Mouse (Mus musculus): Measurements from ENCODE around the gene Commd1.

Gene Commd1

DNA sequence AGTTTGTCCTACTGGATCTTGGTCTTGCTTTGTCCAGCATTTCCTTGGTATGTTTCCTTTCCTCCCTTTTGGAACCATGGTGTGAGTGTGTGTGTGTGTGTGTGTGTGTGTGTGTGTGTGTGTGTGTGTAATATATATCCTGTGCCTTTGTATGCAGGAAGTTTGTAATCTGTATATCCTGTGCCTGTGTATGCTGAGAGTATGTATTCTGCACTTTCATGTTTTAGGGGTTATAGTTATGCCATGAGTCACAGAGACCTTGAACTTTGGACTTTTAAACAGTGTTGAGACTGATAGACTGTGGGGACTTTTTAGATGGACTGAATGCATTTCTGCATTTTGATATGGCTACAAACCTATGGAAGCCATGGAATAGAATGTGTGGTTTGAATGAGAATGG lies 99.3 kb downstream of the Commd1 start:
- no peak for DNase-seq

DNA sequence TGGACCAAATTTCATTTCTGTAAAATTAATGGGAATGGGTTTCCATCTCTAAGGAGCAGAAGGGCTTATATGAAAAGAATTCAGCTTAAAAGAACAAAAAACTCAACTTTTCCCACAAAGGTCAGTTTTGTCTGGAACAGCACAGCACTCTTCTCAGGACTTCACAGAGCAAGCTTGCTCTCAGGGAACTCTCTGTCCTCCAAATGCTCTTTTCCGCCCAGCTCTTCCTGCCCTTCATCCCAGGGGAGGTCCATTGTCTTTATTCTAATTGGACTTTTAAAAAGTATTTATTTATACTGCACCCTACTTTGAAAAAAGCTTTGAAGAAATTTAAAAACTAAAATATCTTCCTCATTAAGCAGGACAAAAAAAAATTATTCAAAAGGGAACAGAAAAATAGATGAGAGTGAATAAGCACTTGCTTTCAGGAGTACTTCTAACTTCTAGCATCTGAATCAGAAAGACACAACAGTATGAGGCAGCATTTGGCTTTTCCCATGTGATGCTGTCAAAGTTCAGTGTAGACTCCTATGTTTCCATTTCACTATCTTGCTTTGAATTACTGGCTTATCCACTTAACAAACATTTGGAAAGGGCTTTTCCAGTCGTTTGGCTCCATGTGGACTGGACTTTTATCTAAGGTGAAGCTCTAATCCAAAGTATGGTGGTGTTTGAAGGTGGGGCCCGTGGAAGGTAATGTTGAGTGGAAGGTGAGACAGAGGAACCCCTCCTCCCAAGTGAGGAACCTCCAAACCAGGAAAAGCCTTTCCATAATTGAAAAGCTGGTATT lies 101.6 kb downstream of the Commd1 start:
- DNase-seq = no peak

DNA sequence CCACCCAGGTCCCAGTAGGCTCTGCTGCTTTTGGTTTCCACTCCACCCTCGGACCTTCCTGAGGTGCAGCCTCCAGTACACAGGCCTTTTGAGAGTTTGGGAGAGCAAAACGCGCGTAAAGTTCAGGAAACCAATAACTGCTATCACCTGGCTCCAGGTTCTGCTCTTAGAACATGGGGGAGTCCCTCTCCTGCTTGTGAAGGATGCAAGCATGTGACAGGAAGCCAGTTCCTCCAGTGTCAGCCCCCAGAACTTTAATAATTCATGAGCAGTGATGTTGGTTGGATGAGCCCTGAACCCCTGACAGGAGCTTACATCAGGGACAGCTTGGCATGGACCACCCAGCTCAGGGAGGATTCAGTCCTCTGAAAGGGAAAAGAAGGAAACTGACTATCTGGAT lies 102.5 kb downstream of the Commd1 start:
- DNase-seq = no peak

GRCm38 (mm10) chr11:22876680-22877330 lies 105.4 kb downstream of the Commd1 start:
- no peak for DNase-seq

GRCm38 (mm10) chr11:22875279-22875678 lies 106.9 kb downstream of the Commd1 start:
- DNase-seq = no peak

DNA sequence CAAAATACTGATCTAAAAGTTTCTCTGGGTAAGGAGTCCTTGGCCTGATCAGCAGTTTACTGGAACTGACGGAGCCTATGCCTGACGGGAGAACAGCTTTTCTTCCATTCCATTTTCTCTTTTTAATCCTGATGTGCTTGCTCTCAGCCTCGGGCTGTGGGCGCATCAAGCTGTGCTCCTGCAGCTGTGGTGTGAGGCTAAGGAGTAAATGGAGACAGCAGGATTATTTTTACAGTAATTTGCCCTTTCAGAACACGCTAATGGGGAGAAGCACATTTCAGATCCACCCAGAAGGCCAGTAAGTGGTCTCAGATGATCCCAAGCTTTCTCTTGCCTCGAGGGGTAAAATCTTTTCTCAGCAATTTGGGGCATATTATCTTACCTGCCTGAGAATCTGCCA lies 107.4 kb downstream of the Commd1 start:
- no peak for DNase-seq

- DNase-seq = peak; percentile 15
Observed at GRCm38 (mm10) chr11:22873383-22873782, 108.8 kb downstream of the Commd1 start.

DNA sequence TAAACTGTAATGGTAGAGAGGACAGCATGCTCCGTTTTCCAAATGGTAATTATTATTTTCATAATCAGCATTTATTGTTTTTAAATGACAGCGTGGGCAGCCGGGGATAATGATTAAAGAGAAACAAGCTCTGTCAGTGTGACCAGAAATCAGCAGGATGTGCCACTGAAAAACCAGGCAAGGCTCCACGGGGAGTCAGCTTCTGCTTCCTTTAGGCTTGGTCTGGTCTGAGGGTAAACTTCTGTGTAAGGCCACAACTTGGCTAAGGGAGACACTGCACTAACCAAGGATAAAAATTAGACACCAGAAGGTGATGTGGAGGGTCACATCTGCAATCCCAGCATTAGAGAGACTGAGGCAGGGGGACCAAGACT lies 109.9 kb downstream of the Commd1 start:
- DNase-seq = no peak

DNA sequence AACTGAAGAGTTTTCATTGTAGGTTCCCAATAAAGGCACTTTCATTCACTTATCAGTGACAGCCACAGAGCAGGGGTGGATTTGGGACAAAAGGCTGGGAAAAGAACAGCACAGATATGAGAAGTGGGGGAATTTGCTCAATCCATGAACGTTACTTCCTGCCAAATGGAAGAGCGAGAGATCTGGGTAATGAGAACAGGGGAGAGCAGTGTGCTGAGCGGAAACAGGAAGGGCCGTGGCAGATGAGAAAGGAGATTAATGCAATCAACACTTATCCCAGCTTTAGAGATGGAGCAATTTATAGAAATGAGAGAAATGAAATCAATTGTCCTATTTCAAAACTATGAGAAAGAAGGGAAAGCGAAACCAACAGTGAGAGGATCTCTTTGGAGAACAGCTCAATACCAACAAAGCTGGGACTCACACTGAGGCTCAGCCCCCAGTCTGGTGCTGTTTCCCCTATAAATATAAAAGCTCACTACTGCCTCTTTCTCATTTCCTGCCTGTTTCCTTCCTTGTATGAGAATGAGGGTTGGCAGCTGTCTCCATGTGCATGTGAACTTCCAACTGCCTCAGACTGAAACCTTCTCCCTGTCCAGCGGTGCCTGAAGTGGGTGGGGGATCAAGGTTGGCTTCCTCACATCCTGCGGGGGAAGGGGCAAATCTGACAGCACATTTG lies 110.4 kb downstream of the Commd1 start:
- no peak for DNase-seq

- DNase-seq = no peak
Observed at GRCm38 (mm10) chr11:22868582-22868981, 113.6 kb downstream of the Commd1 start.

- no peak for DNase-seq
Observed at GRCm38 (mm10) chr11:22867691-22868090, 114.5 kb downstream of the Commd1 start.

- DNase-seq = no peak
Observed at GRCm38 (mm10) chr11:22865635-22866246, 116.4 kb downstream of the Commd1 start.

DNA sequence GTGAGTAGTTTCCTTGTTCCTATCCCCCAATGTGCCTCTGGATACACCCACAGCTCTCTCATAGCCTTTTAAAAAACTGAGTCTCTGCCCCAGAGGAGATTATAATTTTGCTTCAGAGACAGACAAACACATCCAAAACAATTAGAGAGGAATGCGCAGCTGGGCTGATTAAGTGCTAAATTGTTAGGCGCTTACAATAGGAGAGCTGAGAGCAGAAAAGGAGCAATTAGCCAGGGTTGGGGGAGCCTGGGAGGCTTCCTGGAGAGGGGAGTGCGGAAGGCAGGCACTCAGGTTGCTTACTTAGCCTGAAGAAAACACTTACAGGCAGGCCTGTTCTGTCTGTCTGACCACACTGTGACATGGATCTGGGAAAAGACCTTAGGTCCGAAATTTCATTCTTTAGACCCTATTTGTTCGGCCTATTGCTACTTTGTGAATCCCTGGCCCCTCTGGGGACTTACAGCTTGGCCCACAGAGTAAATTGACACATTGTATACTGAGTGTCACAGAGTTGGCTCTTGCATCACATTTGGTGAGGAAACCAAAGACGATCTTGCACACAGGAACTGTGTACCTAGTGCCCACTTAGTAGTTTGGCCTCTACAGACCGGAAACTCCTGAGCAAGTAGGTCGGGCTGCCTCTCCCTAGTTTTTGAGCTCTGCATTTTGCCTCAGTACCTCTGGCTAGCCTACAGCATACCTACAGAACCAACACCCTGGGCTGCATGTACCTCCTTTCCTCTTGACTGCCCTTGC lies 117.7 kb downstream of the Commd1 start:
- no peak for DNase-seq

GRCm38 (mm10) chr11:22863581-22863980 lies 118.6 kb downstream of the Commd1 start:
- DNase-seq = no peak

DNA sequence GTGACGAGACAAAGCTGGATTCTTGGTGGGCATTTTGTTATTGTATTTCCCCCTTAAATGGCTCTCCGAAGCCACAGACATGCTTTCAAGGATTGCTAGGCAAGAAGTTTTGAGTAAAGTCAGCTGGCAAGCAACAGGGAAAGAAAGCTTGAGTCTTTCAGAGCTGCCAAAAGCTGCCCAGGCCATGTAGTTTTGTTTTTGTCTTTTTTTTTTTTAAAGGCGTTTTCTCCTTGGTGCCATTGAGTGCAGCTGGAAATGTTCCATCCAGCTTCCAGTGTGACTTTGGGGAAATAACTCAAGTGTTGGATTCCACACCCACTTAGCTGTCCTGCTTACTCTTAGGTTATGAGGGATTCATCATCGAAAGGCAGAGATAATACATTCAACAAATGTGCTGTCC lies 120.9 kb downstream of the Commd1 start:
- DNase-seq = no peak

DNA sequence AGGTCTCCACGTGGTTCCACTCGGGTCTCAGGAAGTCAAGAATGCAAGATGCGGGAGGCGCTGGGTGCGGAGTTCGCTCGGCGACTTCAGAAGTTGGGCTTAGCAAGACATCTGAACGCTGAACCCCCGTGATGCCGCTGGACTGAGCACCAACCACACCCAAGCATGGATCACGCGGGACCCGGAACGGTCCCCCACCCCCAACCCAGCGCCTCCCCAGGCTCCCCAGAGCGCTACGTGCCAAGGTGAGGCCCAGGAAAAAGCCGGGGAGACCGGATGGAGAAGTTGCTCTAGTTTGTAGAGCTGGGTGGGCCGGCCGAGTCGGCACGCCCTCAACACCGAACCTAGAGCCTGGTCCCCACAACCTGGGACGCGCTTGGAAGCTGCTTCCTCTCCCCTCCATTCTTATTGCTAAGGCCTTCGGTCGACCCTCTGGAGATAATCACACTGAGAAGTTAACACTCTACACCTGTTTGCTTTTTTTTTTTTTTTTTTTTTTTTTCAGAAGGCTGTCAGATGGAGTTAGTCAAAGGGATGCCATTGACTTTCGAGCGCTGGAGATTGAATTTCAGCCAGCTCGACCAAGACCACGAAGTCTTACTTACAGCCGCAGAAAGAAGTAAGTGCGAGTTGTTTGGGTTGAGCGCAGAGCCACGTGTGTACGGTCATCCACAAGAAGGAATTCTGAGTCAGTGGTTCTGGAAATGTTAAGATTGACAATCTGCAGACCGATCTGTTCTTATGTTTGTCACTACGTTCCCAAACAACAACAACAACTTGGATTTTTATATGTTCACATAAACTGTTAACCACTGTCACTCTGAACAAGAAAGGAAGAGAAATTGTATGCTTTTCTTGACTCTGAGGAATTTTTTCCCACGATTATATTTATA lies 121.6 kb downstream of the Commd1 start, which contains the start of gene B3gnt2:
Gene B3gnt2, minus strand, starts transcription at position 627 of the 893 bp plus-strand sequence.
- no peak for DNase-seq

GRCm38 (mm10) chr11:22859633-22860334 lies 122.4 kb downstream of the Commd1 start:
- peak; percentile 17 for DNase-seq

DNA sequence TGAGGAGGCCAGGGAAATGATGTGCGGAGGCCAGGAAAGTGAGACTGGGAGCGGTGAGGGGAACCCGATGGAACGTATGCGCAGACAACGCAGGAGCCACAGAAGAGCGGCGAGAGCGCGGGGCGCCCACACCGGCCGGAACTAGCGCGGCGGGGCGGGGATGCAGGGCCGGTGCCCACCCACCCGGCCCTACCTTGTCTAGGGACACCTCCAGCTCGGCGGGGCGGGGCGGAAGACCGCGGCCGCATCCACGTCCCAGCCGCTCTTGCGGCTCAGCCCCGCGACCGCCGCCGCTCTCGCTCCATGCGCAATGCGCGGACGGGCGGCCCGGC lies 122.9 kb downstream of the Commd1 start:
- DNase-seq = no peak

GRCm38 (mm10) chr11:22858441-22859300 lies 123.5 kb downstream of the Commd1 start:
- DNase-seq = no peak

Measured in cerebellum, adult 8-10 months (tissue).